Mouse (Mus musculus): ENCODE data around the gene Ptgir. TPM values are rescaled to one million over a fixed set of nuclear protein-coding genes. Genes with fewer than 3 reads are reported as not detected.
"Not testable (repeated sequence)": the region's sequence is repeated elsewhere in the genome, so short reads cannot be mapped to it uniquely, and the experiment has no call there.

Ptgir gene
- total RNA-seq, 2 experiments from 2014 or later = 0.17 TPM; not detected in 1

DNA sequence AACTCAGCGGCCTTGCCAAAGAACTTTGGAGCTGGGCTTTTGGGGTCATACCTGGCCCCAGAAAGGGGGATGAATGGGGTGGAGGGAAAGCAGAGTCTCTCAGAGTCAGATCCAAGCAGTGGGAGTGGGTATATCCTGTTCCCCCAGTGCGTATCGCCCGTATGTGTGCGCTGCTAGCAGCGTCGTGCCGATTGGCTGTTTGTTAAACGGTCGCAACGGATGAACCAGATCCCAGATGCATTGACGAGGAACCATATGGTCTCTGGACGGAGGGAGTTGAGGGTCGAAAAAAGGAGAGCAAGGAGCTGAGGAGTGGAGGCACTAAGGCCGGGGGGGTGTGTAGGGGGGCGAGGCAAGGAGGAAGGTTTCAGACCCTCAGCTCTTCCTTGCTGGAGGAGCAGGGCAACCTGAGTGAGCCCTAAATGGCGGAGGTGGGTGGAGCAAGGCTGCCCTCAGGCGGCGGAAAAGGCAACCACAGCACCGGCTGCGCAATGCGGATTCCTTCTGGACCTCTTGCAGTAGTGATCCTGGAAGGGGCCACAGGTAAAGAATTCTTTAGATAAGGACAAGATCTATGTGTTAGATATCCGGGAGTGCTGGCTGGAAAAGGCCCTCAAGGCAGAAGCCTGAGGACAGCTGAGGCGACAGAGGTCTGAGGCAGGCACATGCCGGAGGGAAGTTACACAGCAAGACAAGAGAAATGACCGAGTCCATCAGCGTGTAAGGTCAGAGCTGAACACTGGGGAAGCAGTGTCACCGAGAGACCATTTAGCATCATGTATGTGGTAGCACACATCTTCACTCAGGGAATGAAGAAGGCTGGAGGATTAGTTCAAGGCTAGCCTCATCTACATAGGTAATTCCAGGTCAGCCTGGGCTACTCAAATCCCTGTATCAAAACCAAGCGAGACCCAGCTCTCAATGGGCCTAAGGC, 43.9 kb downstream of the Ptgir start:
- peak; percentile 81 to 83 for DNase-seq (ENCODE audit: extremely low spot score in 1 of 2, low spot score in 2 of 2)
- intact Hi-C loops (cut with DNase I) = loop anchor here (1.0 to 5.0 kb wide), 3 partner anchors 18 to 112 kb away; partner anchors contain the start of gene Hif3a

DNA sequence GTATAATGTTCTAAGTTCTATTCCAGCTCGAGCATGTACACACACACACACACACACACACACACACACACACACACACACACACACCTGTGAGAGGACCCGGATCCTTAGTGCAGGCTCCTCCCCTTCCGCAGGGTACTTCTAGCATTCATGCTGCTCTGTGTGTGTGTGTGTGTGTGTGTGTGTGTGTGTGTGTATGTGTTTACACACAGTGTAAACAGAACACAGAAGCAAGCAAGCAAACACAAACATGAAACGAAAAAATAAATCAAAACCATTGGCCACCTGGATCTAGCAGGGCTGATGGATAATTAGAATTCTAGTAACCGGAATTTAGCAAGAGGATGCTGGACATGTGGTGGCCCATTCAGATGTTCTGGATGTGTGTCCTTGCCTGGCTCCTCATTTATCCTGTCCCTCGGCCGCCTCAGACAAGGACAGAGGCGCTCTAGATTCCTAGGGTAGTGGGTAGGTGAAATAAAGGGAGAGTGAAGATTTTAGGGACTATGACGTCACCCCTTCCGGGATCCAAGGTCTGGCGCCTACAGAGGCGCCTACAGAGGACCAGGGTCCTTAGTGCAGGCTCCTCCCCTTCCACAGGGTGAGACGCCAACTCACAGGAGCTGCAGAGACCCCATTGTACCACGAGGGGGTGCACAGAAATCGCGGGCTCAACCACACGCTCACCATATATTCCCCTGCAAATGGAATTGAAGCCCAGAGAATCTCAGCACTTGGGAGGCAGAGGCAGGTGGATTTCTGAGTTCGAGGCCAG, 44.8 kb downstream of the Ptgir start:
- intact Hi-C loops (cut with DNase I) = loop anchor here (1.0 to 5.0 kb wide), 3 partner anchors 19 to 111 kb away; partner anchors contain the start of gene Hif3a
- DNase-seq (ENCODE audit: extremely low spot score in 1 of 2, low spot score in 2 of 2) = peak; percentile 79 to 86

DNA sequence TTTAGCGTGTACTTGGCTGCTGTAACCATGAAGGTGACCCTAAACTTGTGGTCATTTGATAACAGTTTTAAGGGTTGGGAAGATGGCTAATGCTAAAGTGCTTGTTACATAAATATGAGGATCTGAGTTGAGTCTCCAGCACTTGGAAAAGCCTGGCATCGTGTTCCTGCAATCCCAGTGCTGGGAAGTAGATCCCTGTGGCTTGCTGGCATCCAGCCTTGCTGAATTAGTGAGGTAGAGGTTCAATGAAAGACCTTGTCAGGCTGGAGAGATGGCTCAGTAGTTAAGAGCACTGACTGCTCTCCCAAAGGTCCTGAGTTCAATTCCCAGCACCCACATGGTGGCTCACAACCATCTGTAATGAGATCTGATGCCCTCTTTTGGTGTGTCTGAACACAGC, 47.5 kb downstream of the Ptgir start:
- intact Hi-C loops (cut with DNase I) = loop anchor here (5.0 kb wide), 1 partner anchor 109 kb away; the partner anchor contains the start of gene Hif3a
- DNase-seq (ENCODE audit: extremely low spot score in 1 of 2, low spot score in 2 of 2) = not testable (repeated sequence)

DNA sequence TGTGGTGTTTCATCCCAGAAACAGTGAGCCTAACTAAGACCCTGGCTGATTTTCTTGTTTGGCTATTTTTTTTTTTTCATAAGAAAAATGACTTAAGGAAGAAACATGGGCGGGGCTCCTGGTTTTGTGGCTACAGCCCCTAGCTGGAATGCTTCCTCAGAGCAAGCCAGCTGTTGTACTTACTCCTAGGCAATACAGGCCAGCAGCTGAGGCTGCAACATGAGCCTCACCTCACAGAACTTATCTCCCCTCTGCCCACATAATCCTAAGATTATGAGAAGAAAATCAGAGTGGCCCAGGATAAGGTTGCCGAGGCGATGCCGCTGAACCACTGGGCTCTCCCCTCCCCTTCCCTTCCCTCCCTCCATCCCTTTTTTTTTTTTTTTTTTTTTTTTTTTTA, 49.4 kb downstream of the Ptgir start:
- DNase-seq (ENCODE audit: extremely low spot score in 1 of 2, low spot score in 2 of 2) = peak in 1 of 2 experiments; percentile 17
- intact Hi-C loops (cut with DNase I) = no loop called here

DNA sequence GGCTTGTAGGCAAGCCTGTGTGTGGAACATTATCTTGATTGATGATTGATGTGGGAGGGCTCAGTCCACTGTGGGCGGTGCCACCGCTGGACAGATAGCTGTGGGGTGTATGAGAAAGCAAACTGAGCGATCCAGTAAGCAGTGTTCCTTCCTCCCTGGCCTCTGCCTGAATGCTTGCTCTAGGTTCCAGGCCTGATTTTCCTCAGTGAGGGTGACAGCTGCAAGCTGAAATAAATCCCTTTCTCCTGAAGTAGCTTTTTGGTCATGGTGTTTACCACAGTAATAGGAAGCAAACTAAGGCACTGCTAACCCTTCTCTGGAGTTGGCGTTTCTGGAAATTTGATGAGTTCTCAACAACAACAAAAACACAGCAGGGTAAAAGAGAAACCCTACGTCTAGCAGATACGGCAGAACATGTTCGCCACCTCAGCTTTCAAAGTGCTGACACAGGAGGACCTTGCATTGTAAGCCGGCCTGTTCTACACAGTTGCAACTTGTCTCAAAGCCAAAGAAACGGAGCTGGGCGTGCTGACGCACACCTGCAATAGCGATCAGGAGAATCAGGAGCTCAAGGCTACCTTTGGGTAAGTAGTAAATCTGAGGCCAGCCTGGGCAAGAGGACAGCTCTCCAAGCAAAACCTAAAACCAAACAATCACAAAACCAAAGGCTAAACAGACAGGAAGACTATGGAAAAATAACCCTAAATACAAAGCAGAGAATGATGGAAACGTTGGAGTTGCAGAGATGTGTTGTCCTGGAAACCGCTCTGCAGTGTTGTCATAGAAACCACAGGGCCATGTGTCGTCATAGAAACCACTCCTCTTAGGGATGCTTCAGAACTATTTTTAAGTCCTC, 50.3 kb downstream of the Ptgir start:
- peak; percentile 34 to 83 for DNase-seq (ENCODE audit: extremely low spot score in 1 of 2, low spot score in 2 of 2)
- intact Hi-C loops (cut with DNase I) = no loop called here

DNA sequence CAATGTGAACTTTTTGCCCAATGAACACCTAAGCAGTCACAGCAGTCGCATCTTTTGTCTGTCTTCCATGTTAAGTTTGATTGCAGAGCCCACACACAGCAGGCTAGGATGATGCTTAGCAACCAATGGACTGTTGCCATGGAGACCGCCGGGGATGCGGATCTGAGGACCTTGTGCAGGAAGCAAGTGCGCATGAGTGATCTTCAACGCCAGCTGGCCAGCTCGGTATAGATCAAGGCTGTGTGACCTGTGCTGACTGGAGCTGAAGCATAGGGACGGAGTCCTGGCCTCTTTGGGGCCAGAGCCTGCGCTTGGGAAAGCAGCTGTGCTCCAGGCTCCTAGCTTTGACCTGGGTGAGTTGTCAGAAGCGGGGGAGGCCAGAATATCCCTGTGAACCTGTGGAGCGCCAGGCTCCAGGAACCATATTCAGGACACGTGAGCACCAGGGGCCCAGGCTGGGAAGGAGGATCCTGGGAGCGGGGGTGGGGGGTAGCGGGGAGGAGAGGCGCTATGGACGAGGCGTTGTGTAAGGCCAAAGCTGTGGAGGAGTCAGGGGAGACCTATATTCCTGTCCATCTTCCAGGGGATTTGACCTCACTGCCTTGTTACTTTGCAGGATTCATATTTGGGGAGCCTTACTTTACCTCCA, 53.4 kb downstream of the Ptgir start, which contains the start of gene Pnmal1:
Gene Pnmal1, plus strand, starts transcription at position 141 of the 649 bp plus-strand sequence.
- intact Hi-C loops (cut with DNase I) = no loop called here
- peak; percentile 92 to 94 for DNase-seq (ENCODE audit: extremely low spot score in 1 of 2, low spot score in 2 of 2)

Other genes starting within 250 kb of the Ptgir start
- not detected for gene Ceacam15, start 230.8 kb upstream of the Ptgir start, total RNA-seq (2021)
- not detected for gene Ceacam9, start 184.6 kb upstream of the Ptgir start, total RNA-seq (2021)
- 100 to 1,000 TPM; 350 to 351 TPM for gene Ap2s1, start 168.1 kb upstream of the Ptgir start, total RNA-seq (2021)
- 1 to 10 TPM; 3.9 to 4.3 TPM for gene Slc1a5, start 125.2 kb upstream of the Ptgir start, total RNA-seq (2021)
- gene Strn4, start 90.6 kb upstream of the Ptgir start, total RNA-seq (2021) = 100 to 1,000 TPM; 269 to 272 TPM
- gene Fkrp, start 89.8 kb upstream of the Ptgir start, total RNA-seq (2021) = 10 to 100 TPM; 49.9 to 51.7 TPM
- 1 to 10 TPM; 6.4 to 6.8 TPM for gene Prkd2, start 63.6 kb upstream of the Ptgir start, total RNA-seq (2021)
- 100 to 1,000 TPM; 103 TPM for gene Dact3, start 31.2 kb upstream of the Ptgir start, total RNA-seq (2021)
- under 1 TPM; 0.73 to 0.81 TPM for gene Gng8, start 14.7 kb upstream of the Ptgir start, total RNA-seq (2021)
- 1,000 to 10,000 TPM; 2,071 to 2,081 TPM for gene Calm3, start 17.6 kb downstream of the Ptgir start, total RNA-seq (2021)
- gene Pnmal2, start 38.2 kb downstream of the Ptgir start, total RNA-seq (2021) = 100 to 1,000 TPM; 210 to 223 TPM
- 10 to 100 TPM; 68.6 to 68.8 TPM for gene Pnmal1, start 53.2 kb downstream of the Ptgir start, total RNA-seq (2021)
- 10 to 100 TPM; 52.6 to 57.6 TPM for gene Gm42372, start 76.6 kb downstream of the Ptgir start, total RNA-seq (2021)
- gene Ccdc8, start 86.2 kb downstream of the Ptgir start, total RNA-seq (2021) = 1 to 10 TPM; 3.0 to 3.3 TPM
- gene Ppp5c, start 121.4 kb downstream of the Ptgir start, total RNA-seq (2021) = 100 to 1,000 TPM; 157 to 162 TPM
- gene Hif3a, start 155.9 kb downstream of the Ptgir start, total RNA-seq (2021) = 10 to 100 TPM in 1 of 2 experiments, 1 to 10 TPM in 1; 6.5 to 16.9 TPM
- 1 to 10 TPM; 5.6 to 6.1 TPM for gene Psg16, start 167.6 kb downstream of the Ptgir start, total RNA-seq (2021)
- gene Ceacam3, start 243.8 kb downstream of the Ptgir start, total RNA-seq (2021) = under 1 TPM in 1 of 2 experiments, not detected in 1; 0.10 TPM